Mouse (Mus musculus): ENCODE measurements around the gene Psmc3.

DNA sequence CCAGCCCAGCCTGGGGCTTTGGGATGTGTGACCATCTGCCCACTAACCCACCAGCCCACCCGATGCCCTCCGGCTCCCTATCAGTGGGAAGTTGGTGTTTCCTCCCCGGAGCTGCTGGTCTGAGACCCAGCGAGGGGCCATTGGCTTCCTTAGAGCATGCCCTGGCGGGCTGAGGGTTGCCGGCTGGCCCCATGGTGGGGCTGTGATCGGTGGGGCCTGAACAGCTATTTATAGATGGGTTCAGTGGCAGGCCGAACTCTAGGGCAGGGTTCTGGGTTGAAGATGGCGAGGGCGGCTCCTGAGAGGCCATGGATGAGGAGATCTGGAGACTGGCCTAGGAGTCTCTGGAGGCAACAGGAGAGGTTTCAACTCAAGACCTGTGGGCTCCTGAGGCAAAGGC is 43.2 kb downstream of the Psmc3 start:
- TF ChIP-seq CTCF (IDR thresholded peaks at IDR 0.05) (no peak), POLR2A (IDR thresholded peaks at IDR 0.05; ENCODE audit: insufficient read depth, low read depth, low read length) (no peak), EP300 (IDR thresholded peaks at IDR 0.05; ENCODE audit: insufficient read depth, low read depth, low read length) (no peak)
